Mouse (Mus musculus) lung, postnatal 0 days (tissue): ENCODE data around the gene Krt8. TPM values are rescaled to one million over a fixed set of nuclear protein-coding genes. Genes with fewer than 3 reads are reported as not detected.

Experiments
- ATAC-seq: fragments of 200-750 bp; cut with Nextera tagmentation; 2 replicates; pipeline ENCODE4 v1.8.0; 2017; ENCODE audit warnings: moderate library complexity
- DNase-seq: peaks from one replicate; pipeline ENCODE4 v3.0.0-alpha.2; 2016; ENCODE audit warnings: low spot score
- H3K27ac ChIP-seq: fragments of 300-500 bp; sonication (generic); 2 replicates; pipeline ENCODE4 v1.5.1; 2014; ENCODE audit warnings: antibody characterized with exemption, mild to moderate bottlenecking, low read length, mixed read lengths
- H3K27me3 ChIP-seq: fragments of 300-500 bp; sonication (generic); replicated peaks from 2 replicates; pipeline ENCODE4 v1.6.1; 2014; ENCODE audit warnings: low read length, mixed read lengths; ENCODE audit not compliant: insufficient read depth
- H3K36me3 ChIP-seq: fragments of 300-500 bp; sonication (generic); 2 replicates; pipeline ENCODE4 v1.6.1; 2014; ENCODE audit warnings: low read length, mixed read lengths; ENCODE audit not compliant: insufficient read depth
- H3K4me1 ChIP-seq: fragments of 300-500 bp; sonication (generic); 2 replicates; pipeline ENCODE4 v1.6.1; 2014; ENCODE audit warnings: antibody characterized with exemption, low read depth, low read length, mixed read lengths; ENCODE audit not compliant: insufficient read depth
- H3K4me2 ChIP-seq: fragments of 300-500 bp; sonication (generic); replicated peaks from 2 replicates; pipeline ENCODE4 v1.6.1; 2014; ENCODE audit warnings: low read depth, mild to moderate bottlenecking, low read length, moderate library complexity, mixed read lengths
- H3K4me3 ChIP-seq: fragments of 300-500 bp; sonication (generic); 2 replicates; pipeline ENCODE4 v1.5.1; 2014; ENCODE audit warnings: low read depth, low read length
- H3K9ac ChIP-seq: fragments of 300-500 bp; sonication (generic); replicated peaks from 2 replicates; pipeline ENCODE4 v1.6.1; 2014; ENCODE audit warnings: low read depth, mild to moderate bottlenecking
- H3K9me3 ChIP-seq: fragments of 300-500 bp; sonication (generic); 2 replicates; pipeline ENCODE4 v1.6.1; 2016; ENCODE audit warnings: low read length, mixed read lengths
- CTCF ChIP-seq: IDR thresholded peaks from 2 replicates; pipeline ENCODE4 v1.5.1; 2016; ENCODE audit warnings: antibody characterized with exemption, mild to moderate bottlenecking
- WGBS: fragments of 180-500 bp; shearing (Covaris S2); extraction: QIAGEN DNeasy Blood & Tissue Kit; methylation state at CpG from one replicate; pipeline ENCODE4 v1.1.7; 2014; 5-methylcytosine and 5-hydroxymethylcytosine counted together
- polyA plus RNA-seq: library from polyadenylated mRNA; unstranded; fragments of >200 nt; fragmentation: Nextera tagmentation; extraction: Ambion mirVana; gene quantifications from 2 replicates; pipeline ENCODE4 v1.2.1, GENCODE M21; 2015

Gene Krt8
- polyA plus RNA-seq, 1 experiment from 2014 or later: 353 TPM

DNA sequence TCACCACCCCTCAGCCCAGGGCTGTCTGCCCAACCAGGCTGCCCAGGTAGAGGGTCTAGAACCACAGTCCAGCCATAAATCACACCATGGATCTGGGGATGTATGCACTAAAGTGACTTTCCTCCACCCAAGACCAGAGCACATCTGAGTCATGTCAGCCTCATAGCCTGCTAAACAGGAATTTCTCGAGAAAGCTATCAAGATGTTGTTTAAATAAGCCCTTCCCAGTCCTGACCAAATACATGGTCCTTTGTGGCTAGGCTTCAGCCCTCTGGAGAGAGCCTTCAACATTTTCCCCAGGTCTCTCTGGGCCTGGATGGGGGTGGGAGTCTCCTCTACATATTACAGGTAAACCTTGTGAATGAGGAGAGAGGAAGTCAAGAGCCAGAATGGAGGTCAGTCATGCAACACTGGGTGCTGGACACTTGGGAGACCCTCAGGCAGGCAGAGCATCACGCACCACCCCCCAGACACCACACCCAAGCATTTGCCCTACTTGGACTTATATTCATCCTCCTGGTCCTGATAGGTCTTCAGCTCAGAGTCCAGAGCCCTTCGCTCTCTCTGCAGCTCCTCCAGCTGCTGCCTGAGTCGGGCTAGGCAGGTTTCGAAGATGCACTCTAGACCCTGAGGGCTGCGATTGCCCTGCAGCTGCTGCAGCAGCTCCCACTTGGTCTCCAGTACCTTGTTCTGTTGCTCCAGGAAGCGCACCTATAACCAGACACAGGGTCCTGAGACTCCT, 51.4 kb downstream of the Krt8 start:
- no peak for TF ChIP-seq CTCF
- peak; percentile 68 for DNase-seq
- WGBS: 61% methylated on average over 7 of the region's 7 CpGs

More for the DNA sequence above, 51.4 kb downstream of the Krt8 start:
- no peak overlapping the region for H3K27ac ChIP-seq
- no peak overlapping the region for H3K4me2 ChIP-seq
- no peak overlapping the region for H3K9ac ChIP-seq
- H3K27me3 ChIP-seq: no peaks in the 10 kb centered on the region
- no peaks in the 10 kb centered on the region for H3K36me3 ChIP-seq
- no peaks in the 10 kb centered on the region for H3K4me1 ChIP-seq
- H3K9me3 ChIP-seq: no peaks in the 10 kb centered on the region
- ATAC-seq: peak; percentile 65
- no peak overlapping the region for H3K4me3 ChIP-seq

Other genes with a start within 250 kb of the Krt8 start
- gene Krt72, start 218.0 kb downstream of the Krt8 start, polyA plus RNA-seq: not detected in 2 replicates
- not detected in 2 replicates for gene Krt73, start 202.1 kb downstream of the Krt8 start, polyA plus RNA-seq
- not detected in 2 replicates for gene Krt2, start 186.3 kb downstream of the Krt8 start, polyA plus RNA-seq
- 0.42 and 0.82 TPM in 2 replicates for gene Krt1, start 153.7 kb downstream of the Krt8 start, polyA plus RNA-seq
- not detected in 2 replicates for gene Krt77, start 134.8 kb downstream of the Krt8 start, polyA plus RNA-seq
- gene Krt76, start 111.6 kb downstream of the Krt8 start, polyA plus RNA-seq: not detected in 2 replicates
- 2.5 and 2.9 TPM in 2 replicates for gene Krt4, start 79.7 kb downstream of the Krt8 start, polyA plus RNA-seq
- gene Krt79, start 64.2 kb downstream of the Krt8 start, polyA plus RNA-seq: 1.0 and 1.4 TPM in 2 replicates
- gene Krt78, start 50.2 kb downstream of the Krt8 start, polyA plus RNA-seq: 0.08 and 0.20 TPM in 2 replicates
- 235 and 248 TPM in 2 replicates for gene Krt18, start 23.7 kb upstream of the Krt8 start, polyA plus RNA-seq
- gene Eif4b, start 69.3 kb upstream of the Krt8 start, polyA plus RNA-seq: 54.0 and 61.8 TPM in 2 replicates
- 48.7 and 51.6 TPM in 2 replicates for gene Tns2, start 95.9 kb upstream of the Krt8 start, polyA plus RNA-seq
- 20.4 and 22.2 TPM in 2 replicates for gene Spryd3, start 131.8 kb upstream of the Krt8 start, polyA plus RNA-seq
- gene Igfbp6, start 139.9 kb upstream of the Krt8 start, polyA plus RNA-seq: 109 and 123 TPM in 2 replicates
- gene Soat2, start 146.0 kb upstream of the Krt8 start, polyA plus RNA-seq: 0.08 and 0.16 TPM in 2 replicates
- gene Zfp740, start 198.8 kb upstream of the Krt8 start, polyA plus RNA-seq: 31.9 and 33.9 TPM in 2 replicates
- gene Csad, start 200.2 kb upstream of the Krt8 start, polyA plus RNA-seq: 71.0 and 76.9 TPM in 2 replicates
- gene Itgb7, start 227.5 kb upstream of the Krt8 start, polyA plus RNA-seq: 3.6 and 4.3 TPM in 2 replicates